Mouse (Mus musculus): Measurements from ENCODE around the gene Fmo1. TPM values are rescaled to one million over a fixed set of nuclear protein-coding genes. Genes with fewer than 3 reads are reported as not detected.

Fmo1 gene
- polyA plus RNA-seq, 1 experiment, result not detected

GRCm38 (mm10) chr1:162858748-162859130 is 7.7 kb downstream of the Fmo1 start:
- TF ChIP-seq EP300 (IDR thresholded peaks at IDR 0.05; ENCODE audit: insufficient read depth, low read depth, low read length) (no peak), POLR2A (IDR thresholded peaks at IDR 0.05; ENCODE audit: insufficient read depth, low read length) (no peak), CTCF (IDR thresholded peaks at IDR 0.05; ENCODE audit: low read depth, low read length) (no peak)
- Histone ChIP-seq H3K4me3 (ENCODE audit: low read depth, low read length) (no peak overlapping the region), H3K9me3 (replicated peaks; ENCODE audit: control insufficient read depth, insufficient read depth, low read length, poor library complexity, severe bottlenecking) (0 out of 2 replicates have a peak, but pooled peaks cover 4% of the 10 kb centered on the region), H3K9ac (ENCODE audit: low read depth, poor library complexity, severe bottlenecking) (no peak overlapping the region), H3K27ac (ENCODE audit: insufficient read depth, low read length) (no peak overlapping the region), H3K4me1 (ENCODE audit: control insufficient read depth, insufficient read depth, low read length) (no peaks in the 10 kb centered on the region), H3K36me3 (ENCODE audit: control insufficient read depth, insufficient read depth, low read length, poor library complexity, severe bottlenecking) (no peaks in the 10 kb centered on the region), H3K27me3 (ENCODE audit: control insufficient read depth, insufficient read depth, low read length, poor library complexity, severe bottlenecking) (no peaks in the 10 kb centered on the region; the same call in 1 of the 2 replicates)

- Histone ChIP-seq H3K27me3 (ENCODE audit: control insufficient read depth, insufficient read depth, low read length, poor library complexity, severe bottlenecking) (no peaks in the 10 kb centered on the region; the same call in 1 of the 2 replicates), H3K9me3 (replicated peaks; ENCODE audit: control insufficient read depth, insufficient read depth, low read length, poor library complexity, severe bottlenecking) (0 out of 2 replicates have a peak, but pooled peaks cover 4% of the 10 kb centered on the region), H3K4me1 (ENCODE audit: control insufficient read depth, insufficient read depth, low read length) (no peaks in the 10 kb centered on the region), H3K4me3 (ENCODE audit: low read depth, low read length) (no peak overlapping the region), H3K36me3 (ENCODE audit: control insufficient read depth, insufficient read depth, low read length, poor library complexity, severe bottlenecking) (no peaks in the 10 kb centered on the region), H3K27ac (ENCODE audit: insufficient read depth, low read length) (no peak overlapping the region), H3K9ac (ENCODE audit: low read depth, poor library complexity, severe bottlenecking) (no peak overlapping the region)
- TF ChIP-seq EP300 (IDR thresholded peaks at IDR 0.05; ENCODE audit: insufficient read depth, low read depth, low read length) (no peak), POLR2A (IDR thresholded peaks at IDR 0.05; ENCODE audit: insufficient read depth, low read length) (no peak), CTCF (IDR thresholded peaks at IDR 0.05; ENCODE audit: low read depth, low read length) (no peak)
These were observed 8.4 kb downstream of the Fmo1 start for GRCm38 (mm10) chr1:162857766-162858747.

GRCm38 (mm10) chr1:162853812-162854482 is 12.5 kb downstream of the Fmo1 start:
- Histone ChIP-seq H3K36me3 (ENCODE audit: control insufficient read depth, insufficient read depth, low read length, poor library complexity, severe bottlenecking) (no peaks in the 10 kb centered on the region), H3K9me3 (replicated peaks; ENCODE audit: control insufficient read depth, insufficient read depth, low read length, poor library complexity, severe bottlenecking) (0 out of 2 replicates have a peak, but pooled peaks cover 4% of the 10 kb centered on the region), H3K27ac (ENCODE audit: insufficient read depth, low read length) (no peak overlapping the region), H3K4me1 (ENCODE audit: control insufficient read depth, insufficient read depth, low read length) (no peaks in the 10 kb centered on the region), H3K4me3 (ENCODE audit: low read depth, low read length) (no peak overlapping the region), H3K9ac (ENCODE audit: low read depth, poor library complexity, severe bottlenecking) (no peak overlapping the region), H3K27me3 (ENCODE audit: control insufficient read depth, insufficient read depth, low read length, poor library complexity, severe bottlenecking) (no peaks in the 10 kb centered on the region)
- TF ChIP-seq CTCF (IDR thresholded peaks at IDR 0.05; ENCODE audit: low read depth, low read length), result no peak
- no peak for TF ChIP-seq POLR2A (IDR thresholded peaks at IDR 0.05; ENCODE audit: insufficient read depth, low read length)
- TF ChIP-seq EP300 (IDR thresholded peaks at IDR 0.05; ENCODE audit: insufficient read depth, low read depth, low read length), result no peak

GRCm38 (mm10) chr1:162847554-162847953 is 18.9 kb downstream of the Fmo1 start:
- TF ChIP-seq POLR2A (IDR thresholded peaks at IDR 0.05; ENCODE audit: insufficient read depth, low read length) (no peak), EP300 (IDR thresholded peaks at IDR 0.05; ENCODE audit: insufficient read depth, low read depth, low read length) (no peak)
- Histone ChIP-seq H3K4me1 (ENCODE audit: control insufficient read depth, insufficient read depth, low read length) (no peaks in the 10 kb centered on the region), H3K9me3 (replicated peaks; ENCODE audit: control insufficient read depth, insufficient read depth, low read length, poor library complexity, severe bottlenecking) (no peaks in the 10 kb centered on the region), H3K27ac (ENCODE audit: insufficient read depth, low read length) (no peak overlapping the region), H3K36me3 (ENCODE audit: control insufficient read depth, insufficient read depth, low read length, poor library complexity, severe bottlenecking) (no peaks in the 10 kb centered on the region), H3K9ac (ENCODE audit: low read depth, poor library complexity, severe bottlenecking) (no peak overlapping the region), H3K4me3 (ENCODE audit: low read depth, low read length) (no peak overlapping the region), H3K27me3 (ENCODE audit: control insufficient read depth, insufficient read depth, low read length, poor library complexity, severe bottlenecking) (no peaks in the 10 kb centered on the region)

- no peak overlapping the region for H3K4me3 ChIP-seq (ENCODE audit: low read depth, low read length)
- H3K9ac ChIP-seq (ENCODE audit: low read depth, poor library complexity, severe bottlenecking), result no peak overlapping the region
- peaks cover 12% of the 10 kb centered on the region for H3K9me3 ChIP-seq (replicated peaks; ENCODE audit: control insufficient read depth, insufficient read depth, low read length, poor library complexity, severe bottlenecking)
- no peak for TF ChIP-seq EP300 (IDR thresholded peaks at IDR 0.05; ENCODE audit: insufficient read depth, low read depth, low read length)
- no peak for TF ChIP-seq CTCF (IDR thresholded peaks at IDR 0.05; ENCODE audit: low read depth, low read length)
- TF ChIP-seq POLR2A (IDR thresholded peaks at IDR 0.05; ENCODE audit: insufficient read depth, low read length), result no peak
- H3K27me3 ChIP-seq (ENCODE audit: control insufficient read depth, insufficient read depth, low read length, poor library complexity, severe bottlenecking), result no peaks in the 10 kb centered on the region
- H3K27ac ChIP-seq (ENCODE audit: insufficient read depth, low read length), result no peak overlapping the region
- no peaks in the 10 kb centered on the region for H3K36me3 ChIP-seq (ENCODE audit: control insufficient read depth, insufficient read depth, low read length, poor library complexity, severe bottlenecking)
- H3K4me1 ChIP-seq (ENCODE audit: control insufficient read depth, insufficient read depth, low read length), result no peaks in the 10 kb centered on the region
These were observed 26.2 kb downstream of the Fmo1 start for GRCm38 (mm10) chr1:162840211-162840610.

Measured in ES-Bruce4 (cell line).